Mouse (Mus musculus): Measurements from ENCODE around the gene Kcp. TPM values are rescaled to one million over a fixed set of nuclear protein-coding genes. Genes with fewer than 3 reads are reported as not detected.

Kcp gene
- polyA plus RNA-seq, 1 experiment from 2014 or later, result 10.9 TPM

DNA sequence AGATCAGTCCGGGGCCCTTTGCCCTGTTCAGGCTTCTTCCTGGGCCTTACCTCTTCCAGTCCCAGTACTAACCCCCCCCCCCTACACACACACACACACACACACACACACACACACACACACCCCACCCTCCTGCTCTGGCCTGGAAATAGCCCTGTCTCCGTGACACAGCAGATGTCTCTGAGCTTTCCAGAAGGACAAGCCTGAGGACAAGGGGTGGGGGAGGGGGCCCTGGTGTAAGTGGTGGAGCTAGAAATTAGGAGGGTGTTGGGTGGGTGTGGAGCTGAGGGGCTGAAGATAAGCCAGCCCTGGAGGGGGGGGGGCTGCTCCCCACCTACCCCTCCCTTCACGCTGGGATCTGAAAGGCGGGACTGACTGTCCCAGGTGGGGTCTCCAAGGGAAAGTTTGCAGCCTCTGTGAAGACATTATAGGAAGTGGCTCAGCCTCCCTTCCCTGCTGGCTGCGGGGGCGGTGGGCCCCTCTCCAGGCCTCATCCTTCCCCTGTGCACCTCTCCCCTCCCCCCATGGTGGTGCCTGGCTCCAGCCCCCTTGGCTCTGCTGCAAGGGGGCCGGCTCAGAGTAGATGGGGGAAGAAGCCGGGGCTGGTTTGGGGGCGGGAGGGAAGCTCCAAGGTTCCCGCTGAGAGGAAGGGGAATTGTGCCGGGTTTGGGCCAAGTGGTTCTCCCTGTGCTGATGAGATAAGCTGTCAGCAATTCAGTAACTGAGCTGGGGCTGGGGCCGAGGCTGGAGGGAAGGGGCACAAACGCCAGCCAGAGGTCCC lies 72.7 kb downstream of the Kcp start:
- Histone ChIP-seq H3K4me3 (ENCODE audit: low read depth, low read length) (peak overlapping the region; percentile 67), H3K27ac (ENCODE audit: low read depth, low read length) (peak overlapping the region; percentile 97), H3K4me2 (peak overlapping the region; percentile 90), H3K36me3 (ENCODE audit: control insufficient read depth, insufficient read depth, low read length) (peaks cover 7% of the 10 kb centered on the region; the same call in 1 of the 2 replicates), H3K4me1 (ENCODE audit: control insufficient read depth, insufficient read depth, low read length) (peaks cover 42% of the 10 kb centered on the region), H3K27me3 (ENCODE audit: control insufficient read depth, insufficient read depth, low read length) (no peaks in the 10 kb centered on the region), H3K9ac (ENCODE audit: low read depth, low read length) (peak overlapping the region; percentile 80), H3K9me3 (replicated peaks; ENCODE audit: control insufficient read depth, low read length) (no peaks in the 10 kb centered on the region)
- peak; percentile 17 for ATAC-seq (replicated peaks; ENCODE audit: insufficient number of reproducible peaks, low FRiP score, low TSS enrichment)
- WGBS (ENCODE audit: insufficient replicate concordance), result 2% methylated on average over 13 of the region's 13 CpGs

DNA sequence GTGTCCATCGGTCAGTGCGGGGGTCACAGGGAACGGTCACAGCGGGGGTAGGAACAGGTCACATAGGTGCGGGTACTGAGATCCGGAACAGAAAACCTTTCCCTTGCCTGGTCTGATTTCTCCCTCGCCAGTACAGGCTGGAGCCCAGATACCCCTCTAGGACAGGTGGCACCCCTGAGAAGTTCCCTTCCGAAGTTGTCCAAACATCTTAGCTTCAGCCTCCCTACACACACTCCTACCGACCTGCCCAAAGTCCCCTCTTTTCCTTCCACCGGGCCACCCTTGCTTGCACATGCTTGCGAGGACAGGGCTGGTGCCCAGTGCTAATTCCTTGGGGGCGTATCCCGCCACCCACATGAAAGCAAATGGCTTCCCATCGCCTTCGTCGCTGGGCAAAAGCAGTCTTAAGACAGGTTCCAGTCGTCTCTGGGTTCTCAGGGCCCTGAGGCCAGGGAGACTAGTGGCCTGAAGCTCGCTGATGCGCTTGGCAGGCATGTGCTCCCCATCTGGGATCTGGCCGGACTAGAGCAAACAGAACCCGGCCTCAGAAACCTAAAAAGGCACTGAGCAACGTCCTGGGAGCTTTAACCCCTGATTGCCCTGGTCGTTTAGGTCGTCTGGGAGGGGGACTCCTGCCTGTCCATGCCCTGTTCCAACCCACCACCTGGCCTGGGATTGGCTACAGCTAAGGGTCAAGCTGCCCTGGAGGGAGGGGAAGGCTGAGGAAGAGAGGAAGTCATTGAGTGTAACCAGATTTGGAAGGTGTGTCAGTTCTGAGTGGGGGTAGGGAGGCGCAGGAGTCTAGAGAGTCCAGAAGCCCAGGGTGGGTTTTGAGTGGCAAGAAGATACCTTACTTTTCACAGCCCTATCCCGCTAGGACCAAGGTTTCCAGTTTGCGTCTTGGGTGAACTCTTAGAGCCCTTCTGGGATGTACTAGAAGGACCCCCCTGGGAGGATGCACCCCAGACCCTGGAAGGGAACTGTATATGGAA lies 73.7 kb downstream of the Kcp start:
- Histone ChIP-seq H3K27ac (ENCODE audit: low read depth, low read length) (peak overlapping the region; percentile 97), H3K9ac (ENCODE audit: low read depth, low read length) (peak overlapping the region; percentile 80), H3K4me2 (peak overlapping the region; percentile 90), H3K4me3 (ENCODE audit: low read depth, low read length) (peak overlapping the region; percentile 67), H3K27me3 (ENCODE audit: control insufficient read depth, insufficient read depth, low read length) (no peaks in the 10 kb centered on the region), H3K36me3 (ENCODE audit: control insufficient read depth, insufficient read depth, low read length) (peaks cover 5% of the 10 kb centered on the region; the same call in 1 of the 2 replicates), H3K9me3 (replicated peaks; ENCODE audit: control insufficient read depth, low read length) (no peaks in the 10 kb centered on the region), H3K4me1 (ENCODE audit: control insufficient read depth, insufficient read depth, low read length) (peaks cover 44% of the 10 kb centered on the region)
- WGBS (ENCODE audit: insufficient replicate concordance), result 3% methylated on average over 27 of the region's 27 CpGs
- peak; percentile 33 for ATAC-seq (replicated peaks; ENCODE audit: insufficient number of reproducible peaks, low FRiP score, low TSS enrichment)

DNA sequence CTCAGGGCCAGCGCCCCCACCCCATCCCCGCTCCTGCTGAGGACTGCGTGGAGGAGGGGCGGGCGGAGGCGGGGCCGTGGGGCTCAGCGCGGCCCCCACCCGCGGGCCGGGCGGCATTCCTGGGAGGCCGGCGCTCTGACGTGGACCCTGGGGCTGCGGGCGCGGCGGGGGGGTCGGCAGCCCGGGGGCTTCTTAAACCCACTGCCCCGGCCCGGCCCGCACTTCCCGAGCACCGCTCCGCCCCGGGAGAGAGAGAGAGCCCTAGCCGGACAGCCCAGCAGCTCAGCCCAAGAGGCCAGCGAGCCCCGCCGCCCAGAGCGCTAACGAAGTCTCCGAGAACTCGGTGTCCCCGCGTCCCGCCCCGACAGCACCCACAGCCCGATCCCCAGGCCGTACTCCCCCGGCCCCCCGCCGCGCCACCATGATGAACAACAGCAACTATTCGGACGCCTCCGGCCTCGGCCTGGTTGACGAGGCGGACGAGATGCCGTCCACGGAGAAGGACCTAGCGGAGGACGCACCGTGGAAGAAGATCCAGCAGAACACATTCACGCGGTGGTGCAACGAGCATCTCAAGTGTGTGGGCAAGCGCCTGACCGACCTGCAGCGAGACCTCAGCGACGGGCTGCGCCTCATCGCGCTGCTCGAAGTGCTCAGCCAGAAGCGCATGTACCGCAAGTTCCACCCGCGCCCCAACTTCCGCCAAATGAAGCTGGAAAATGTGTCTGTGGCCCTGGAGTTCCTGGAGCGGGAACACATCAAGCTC lies 74.5 kb downstream of the Kcp start, which contains the start of gene Flnc:
Gene Flnc, plus strand, starts transcription at position 219 of the 766 bp plus-strand sequence.
- Histone ChIP-seq H3K9ac (ENCODE audit: low read depth, low read length) (peak within 1 kb of the TSS; percentile 80), H3K27me3 (ENCODE audit: control insufficient read depth, insufficient read depth, low read length) (no peaks in the 10 kb centered on the region), H3K4me1 (ENCODE audit: control insufficient read depth, insufficient read depth, low read length) (peaks cover 44% of the 10 kb centered on the region), H3K36me3 (ENCODE audit: control insufficient read depth, insufficient read depth, low read length) (no peaks in the 10 kb centered on the region), H3K4me3 (ENCODE audit: low read depth, low read length) (peak within 1 kb of the TSS; percentile 67), H3K27ac (ENCODE audit: low read depth, low read length) (peak within 1 kb of the TSS; percentile 97), H3K4me2 (peak within 1 kb of the TSS; percentile 90), H3K9me3 (replicated peaks; ENCODE audit: control insufficient read depth, low read length) (no peaks in the 10 kb centered on the region)
- peak; percentile 23; the same call in 1 of the 2 replicates for ATAC-seq (replicated peaks; ENCODE audit: insufficient number of reproducible peaks, low FRiP score, low TSS enrichment)
- WGBS (ENCODE audit: insufficient replicate concordance), result under 1% methylated on average over 69 of the region's 77 CpGs

DNA sequence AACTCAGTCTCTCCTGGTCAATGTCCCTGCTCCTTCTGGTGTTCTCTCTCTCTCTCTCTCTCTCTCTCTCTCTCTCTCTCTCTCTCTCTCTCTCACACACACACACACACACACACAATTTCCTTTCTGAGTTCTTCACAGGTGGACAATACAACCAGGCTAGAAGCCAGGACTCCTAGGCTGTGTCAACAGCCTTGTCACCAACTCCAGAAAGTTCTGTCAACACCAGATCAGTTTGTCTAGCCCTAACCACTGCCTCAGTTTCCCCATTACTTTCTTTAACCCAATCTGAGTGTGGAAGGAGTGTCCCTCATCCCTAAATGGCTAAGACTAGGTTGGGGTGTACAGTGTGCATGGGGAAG lies 75.1 kb downstream of the Kcp start:
- H3K9me3 ChIP-seq (replicated peaks; ENCODE audit: control insufficient read depth, low read length), result no peaks in the 10 kb centered on the region
- no peaks in the 10 kb centered on the region for H3K36me3 ChIP-seq (ENCODE audit: control insufficient read depth, insufficient read depth, low read length)
- no peaks in the 10 kb centered on the region for H3K27me3 ChIP-seq (ENCODE audit: control insufficient read depth, insufficient read depth, low read length)
- peak overlapping the region; percentile 97 for H3K27ac ChIP-seq (ENCODE audit: low read depth, low read length)
- peak overlapping the region; percentile 80; the same call in 1 of the 2 replicates for H3K9ac ChIP-seq (ENCODE audit: low read depth, low read length)
- ATAC-seq (replicated peaks; ENCODE audit: insufficient number of reproducible peaks, low FRiP score, low TSS enrichment), result no peak
- H3K4me1 ChIP-seq (ENCODE audit: control insufficient read depth, insufficient read depth, low read length), result peaks cover 44% of the 10 kb centered on the region
- peak overlapping the region; percentile 67 for H3K4me3 ChIP-seq (ENCODE audit: low read depth, low read length)
- H3K4me2 ChIP-seq, result peak overlapping the region; percentile 90

DNA sequence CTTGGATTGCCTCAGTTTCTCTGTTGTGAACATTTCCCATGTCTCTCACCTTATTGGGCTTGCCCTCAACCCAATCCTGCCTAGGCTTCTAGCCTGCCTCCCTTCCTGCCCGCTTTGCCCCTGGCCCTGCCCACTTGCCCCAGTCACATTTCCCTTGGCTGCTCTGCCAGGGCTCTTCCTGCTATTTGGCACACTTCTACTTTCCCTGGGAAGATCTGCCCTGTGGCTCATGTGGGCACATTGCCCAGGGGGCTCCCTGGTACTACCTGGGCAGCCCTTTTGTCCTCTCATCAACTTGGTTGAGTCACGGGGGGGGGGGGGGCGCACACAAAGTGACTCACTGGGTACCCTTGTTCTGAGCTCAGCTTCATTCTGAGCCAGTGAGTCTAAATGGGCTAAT lies 75.6 kb downstream of the Kcp start:
- no peaks in the 10 kb centered on the region for H3K27me3 ChIP-seq (ENCODE audit: control insufficient read depth, insufficient read depth, low read length)
- H3K9me3 ChIP-seq (replicated peaks; ENCODE audit: control insufficient read depth, low read length), result no peaks in the 10 kb centered on the region
- ATAC-seq (replicated peaks; ENCODE audit: insufficient number of reproducible peaks, low FRiP score, low TSS enrichment), result no peak
- H3K9ac ChIP-seq (ENCODE audit: low read depth, low read length), result no peak overlapping the region
- H3K36me3 ChIP-seq (ENCODE audit: control insufficient read depth, insufficient read depth, low read length), result no peaks in the 10 kb centered on the region
- peak overlapping the region; percentile 97 for H3K27ac ChIP-seq (ENCODE audit: low read depth, low read length)
- peaks cover 44% of the 10 kb centered on the region for H3K4me1 ChIP-seq (ENCODE audit: control insufficient read depth, insufficient read depth, low read length)
- WGBS (ENCODE audit: insufficient replicate concordance), result 33% methylated on average over 3 of the region's 3 CpGs
- H3K4me3 ChIP-seq (ENCODE audit: low read depth, low read length), result no peak overlapping the region
- peak overlapping the region; percentile 24 for H3K4me2 ChIP-seq

DNA sequence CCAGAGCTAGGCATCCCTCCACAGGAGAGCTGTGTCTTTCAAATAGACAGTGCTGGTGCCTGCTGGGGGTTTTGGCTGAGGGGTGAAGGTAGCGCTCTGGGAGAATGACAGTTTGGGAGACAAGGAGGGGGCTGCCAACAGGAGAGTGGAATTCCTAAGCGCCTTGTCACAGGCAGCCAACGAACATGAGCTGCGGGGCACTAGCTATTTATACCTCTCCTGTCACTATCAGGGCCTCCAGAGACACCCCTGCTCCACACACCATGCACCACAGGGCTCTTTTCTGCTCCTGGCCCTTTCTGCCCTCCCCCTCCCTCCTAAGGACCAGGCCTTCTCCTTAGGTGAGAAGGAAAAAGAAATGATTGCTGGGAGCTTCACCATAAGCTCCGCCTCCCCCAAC lies 76.3 kb downstream of the Kcp start:
- H3K27ac ChIP-seq (ENCODE audit: low read depth, low read length), result peak overlapping the region; percentile 97
- H3K4me1 ChIP-seq (ENCODE audit: control insufficient read depth, insufficient read depth, low read length), result peaks cover 39% of the 10 kb centered on the region
- H3K4me3 ChIP-seq (ENCODE audit: low read depth, low read length), result no peak overlapping the region
- no peaks in the 10 kb centered on the region for H3K36me3 ChIP-seq (ENCODE audit: control insufficient read depth, insufficient read depth, low read length)
- H3K27me3 ChIP-seq (ENCODE audit: control insufficient read depth, insufficient read depth, low read length), result no peaks in the 10 kb centered on the region
- H3K9me3 ChIP-seq (replicated peaks; ENCODE audit: control insufficient read depth, low read length), result no peaks in the 10 kb centered on the region
- 13% methylated on average over 5 of the region's 5 CpGs for WGBS (ENCODE audit: insufficient replicate concordance)
- H3K9ac ChIP-seq (ENCODE audit: low read depth, low read length), result peak overlapping the region; percentile 67; the same call in 1 of the 2 replicates
- peak; percentile 39 for ATAC-seq (replicated peaks; ENCODE audit: insufficient number of reproducible peaks, low FRiP score, low TSS enrichment)
- peak overlapping the region; percentile 41 for H3K4me2 ChIP-seq

DNA sequence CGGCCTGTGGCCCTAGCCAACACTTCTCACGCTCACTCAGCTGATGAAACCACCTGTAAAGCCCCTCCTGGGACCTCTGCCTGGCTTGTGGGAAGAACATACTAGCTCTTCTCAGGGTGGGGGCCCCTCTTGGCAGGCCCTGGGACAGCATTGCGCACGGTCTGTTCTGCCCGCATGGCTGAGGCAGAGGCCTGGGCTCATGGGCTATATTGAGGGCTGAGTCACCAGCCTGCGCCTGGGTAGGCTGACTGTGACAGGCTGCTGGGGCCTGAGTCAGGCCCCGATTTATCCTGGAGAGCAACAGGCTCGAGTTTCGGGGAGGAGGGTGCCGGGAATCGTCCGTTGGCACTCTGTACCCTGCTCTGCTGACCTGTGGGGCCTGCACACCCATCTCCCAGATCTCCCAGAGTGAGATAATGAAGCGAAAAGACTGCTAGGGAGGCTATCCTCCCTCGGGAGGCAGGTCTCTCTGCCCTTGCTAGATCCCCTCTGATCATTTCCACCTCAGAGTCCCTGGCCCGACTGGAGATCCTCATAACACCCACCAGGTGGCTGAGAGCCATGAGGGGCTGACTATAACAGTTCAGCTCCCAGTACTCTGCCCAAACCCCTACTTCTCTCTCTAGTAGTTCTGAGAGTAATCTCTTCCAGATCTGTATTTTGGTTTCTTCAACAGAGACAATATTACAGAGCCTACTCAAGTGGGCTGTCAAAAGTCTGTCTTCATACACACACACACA lies 76.9 kb downstream of the Kcp start:
- Histone ChIP-seq H3K36me3 (ENCODE audit: control insufficient read depth, insufficient read depth, low read length) (no peaks in the 10 kb centered on the region), H3K4me1 (ENCODE audit: control insufficient read depth, insufficient read depth, low read length) (peaks cover 33% of the 10 kb centered on the region), H3K9me3 (replicated peaks; ENCODE audit: control insufficient read depth, low read length) (no peaks in the 10 kb centered on the region), H3K4me3 (ENCODE audit: low read depth, low read length) (no peak overlapping the region), H3K4me2 (peak overlapping the region; percentile 41), H3K27me3 (ENCODE audit: control insufficient read depth, insufficient read depth, low read length) (no peaks in the 10 kb centered on the region), H3K9ac (ENCODE audit: low read depth, low read length) (peak overlapping the region; percentile 67), H3K27ac (ENCODE audit: low read depth, low read length) (peak overlapping the region; percentile 97)
- WGBS (ENCODE audit: insufficient replicate concordance), result 22% methylated on average over 15 of the region's 15 CpGs
- ATAC-seq (replicated peaks; ENCODE audit: insufficient number of reproducible peaks, low FRiP score, low TSS enrichment), result no peak

Data from heart, embryonic 11.5 days (tissue).